Mouse (Mus musculus): Measurements from ENCODE around the gene Pdxk.

Gene Pdxk

DNA sequence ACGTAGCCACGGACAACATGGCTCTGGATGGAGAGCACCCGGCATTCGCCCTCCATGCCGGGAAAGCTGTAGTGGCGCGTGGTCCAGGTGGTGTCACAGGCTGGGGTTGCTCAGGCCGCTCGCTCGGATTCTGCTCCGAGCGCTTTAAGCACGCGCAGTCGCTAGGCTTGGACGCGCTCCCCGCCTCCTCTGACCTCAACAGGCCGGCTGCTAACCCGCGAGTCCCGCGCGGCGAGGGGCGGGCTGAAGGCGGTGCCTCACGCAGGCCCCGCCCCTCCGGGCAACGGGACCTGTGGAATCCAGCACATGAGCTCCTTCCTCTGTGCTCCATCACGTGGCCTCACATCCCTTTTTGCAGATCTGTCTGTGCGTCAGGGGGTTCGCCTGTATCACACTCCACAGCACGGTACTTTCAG is at the start of gene Pdxk:
Pdxk (minus strand) TSS at position 184 of the 416 bp plus-strand sequence.
- TF ChIP-seq GATA4 (IDR thresholded peaks at IDR 0.05; ENCODE audit: insufficient replicate concordance, low read length): no peak; the same call in 1 of the 2 replicates

DNA sequence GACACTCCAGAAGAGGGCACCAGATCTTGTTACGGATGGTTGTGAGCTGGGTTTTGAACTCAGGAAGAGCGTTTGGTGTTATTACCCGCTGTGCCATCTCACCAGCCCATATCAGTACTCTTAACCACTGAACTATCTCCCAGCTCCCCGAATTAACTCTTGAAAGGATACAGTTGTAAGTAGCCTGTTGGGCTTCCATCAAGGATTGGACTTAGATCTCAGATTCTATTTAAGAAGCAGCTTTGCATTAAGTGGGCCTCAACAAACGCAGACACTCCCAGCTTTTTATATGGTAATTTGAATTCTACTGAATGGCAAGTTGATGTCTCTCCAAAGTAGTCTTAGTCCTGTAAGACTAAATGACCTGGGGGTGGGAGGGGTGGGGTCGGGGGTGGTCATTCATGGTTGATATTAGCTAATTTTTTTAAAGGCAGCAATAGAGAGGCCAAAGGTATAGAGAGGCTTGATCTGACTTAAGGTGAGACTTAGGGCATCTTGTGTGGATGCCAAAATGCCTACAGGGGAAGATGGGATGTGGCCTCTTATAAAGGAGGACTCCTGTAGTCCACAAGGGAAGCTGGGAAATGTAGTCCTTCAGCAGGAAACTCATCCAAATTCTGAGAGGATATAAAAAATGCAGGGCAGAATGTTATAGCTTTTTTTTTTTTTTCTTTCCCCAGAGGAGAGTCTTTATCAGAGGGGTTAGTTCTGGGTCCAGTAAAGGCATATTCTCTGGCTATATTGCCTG is 38.4 kb upstream of the Pdxk start:
- no peak for TF ChIP-seq GATA4 (IDR thresholded peaks at IDR 0.05; ENCODE audit: insufficient replicate concordance, low read length)

DNA sequence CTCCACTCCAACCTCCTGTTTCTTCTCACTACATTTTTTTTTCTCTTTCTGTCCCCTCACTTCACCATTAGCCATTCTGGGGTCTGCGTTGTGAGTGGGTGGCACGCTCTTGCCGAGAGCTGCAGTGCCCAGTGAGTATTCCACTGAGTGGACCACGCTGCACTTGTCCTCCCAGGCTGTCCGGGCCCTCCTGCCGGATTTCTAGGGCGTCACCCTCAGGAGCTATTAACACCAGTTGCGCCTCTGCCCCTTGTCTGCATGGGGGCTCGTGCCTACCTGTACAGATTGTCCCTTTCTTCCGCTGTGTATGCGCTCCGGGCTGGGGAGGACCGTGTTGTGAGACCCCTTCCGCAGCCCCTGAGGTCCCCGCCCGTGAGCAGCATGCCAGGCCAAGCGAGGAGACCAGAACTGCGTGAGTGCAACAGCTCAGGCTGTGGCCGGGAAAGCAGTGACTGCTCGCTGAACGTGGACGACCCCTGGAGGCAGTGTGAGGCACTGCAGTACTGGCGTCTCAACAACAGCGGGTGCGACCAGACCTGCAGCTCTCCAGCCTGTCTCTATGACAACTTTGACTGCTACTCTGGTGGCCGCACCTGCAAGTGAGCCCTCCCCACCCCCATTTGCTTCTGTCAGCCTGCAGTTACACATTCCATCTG is 22.8 kb upstream of the Pdxk start:
- no peak for TF ChIP-seq GATA4 (IDR thresholded peaks at IDR 0.05; ENCODE audit: insufficient replicate concordance, low read length)

DNA sequence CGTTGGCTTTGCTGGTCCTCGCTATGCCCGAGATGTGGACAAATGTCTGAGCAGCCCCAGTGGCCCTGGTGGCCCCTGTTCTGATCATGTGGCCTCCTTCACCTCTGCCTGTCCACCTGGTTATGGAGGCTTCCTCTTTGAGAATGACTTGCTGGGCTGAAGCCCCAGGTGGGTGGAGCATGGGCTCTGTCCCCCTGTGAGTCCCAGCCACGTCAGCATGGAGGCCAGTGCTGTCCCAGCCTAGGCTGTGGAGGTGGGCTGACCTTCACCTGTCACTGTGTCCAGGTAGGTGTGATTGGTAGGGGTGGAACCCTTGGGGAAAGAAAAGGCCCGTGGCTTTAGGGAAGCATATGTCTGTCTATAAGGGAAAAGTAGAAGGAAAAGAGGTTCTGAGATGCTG is 22.1 kb upstream of the Pdxk start:
- no peak for TF ChIP-seq GATA4 (IDR thresholded peaks at IDR 0.05; ENCODE audit: insufficient replicate concordance, low read length)

DNA sequence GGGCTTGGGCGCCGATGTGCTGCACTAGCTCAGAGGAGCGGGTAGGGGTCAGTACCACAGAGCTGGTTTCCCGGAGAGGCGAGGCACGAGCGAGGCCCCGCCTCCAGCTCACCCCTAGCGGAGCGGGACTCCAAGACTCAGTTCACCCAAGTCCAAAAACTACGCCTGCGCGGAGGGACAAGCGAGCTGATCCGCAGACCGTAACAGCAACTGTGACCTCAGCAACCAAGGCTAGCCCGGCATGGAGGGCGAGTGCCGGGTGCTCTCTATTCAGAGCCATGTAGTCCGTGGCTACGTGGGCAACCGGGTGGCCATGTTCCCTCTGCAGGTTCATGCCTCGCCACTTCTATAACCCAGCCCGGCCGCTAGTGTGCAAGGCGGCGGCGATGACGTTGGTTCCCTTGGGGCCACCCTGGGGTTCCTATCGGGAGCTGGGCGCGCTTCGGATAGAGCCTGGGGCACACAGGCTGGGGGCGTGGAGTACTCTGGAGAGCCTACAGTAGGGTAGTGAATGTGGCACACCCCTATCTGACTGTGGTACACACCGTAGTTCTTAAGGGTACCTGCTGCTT is 17.2 kb upstream of the Pdxk start:
- TF ChIP-seq GATA4 (IDR thresholded peaks at IDR 0.05; ENCODE audit: insufficient replicate concordance, low read length): no peak

DNA sequence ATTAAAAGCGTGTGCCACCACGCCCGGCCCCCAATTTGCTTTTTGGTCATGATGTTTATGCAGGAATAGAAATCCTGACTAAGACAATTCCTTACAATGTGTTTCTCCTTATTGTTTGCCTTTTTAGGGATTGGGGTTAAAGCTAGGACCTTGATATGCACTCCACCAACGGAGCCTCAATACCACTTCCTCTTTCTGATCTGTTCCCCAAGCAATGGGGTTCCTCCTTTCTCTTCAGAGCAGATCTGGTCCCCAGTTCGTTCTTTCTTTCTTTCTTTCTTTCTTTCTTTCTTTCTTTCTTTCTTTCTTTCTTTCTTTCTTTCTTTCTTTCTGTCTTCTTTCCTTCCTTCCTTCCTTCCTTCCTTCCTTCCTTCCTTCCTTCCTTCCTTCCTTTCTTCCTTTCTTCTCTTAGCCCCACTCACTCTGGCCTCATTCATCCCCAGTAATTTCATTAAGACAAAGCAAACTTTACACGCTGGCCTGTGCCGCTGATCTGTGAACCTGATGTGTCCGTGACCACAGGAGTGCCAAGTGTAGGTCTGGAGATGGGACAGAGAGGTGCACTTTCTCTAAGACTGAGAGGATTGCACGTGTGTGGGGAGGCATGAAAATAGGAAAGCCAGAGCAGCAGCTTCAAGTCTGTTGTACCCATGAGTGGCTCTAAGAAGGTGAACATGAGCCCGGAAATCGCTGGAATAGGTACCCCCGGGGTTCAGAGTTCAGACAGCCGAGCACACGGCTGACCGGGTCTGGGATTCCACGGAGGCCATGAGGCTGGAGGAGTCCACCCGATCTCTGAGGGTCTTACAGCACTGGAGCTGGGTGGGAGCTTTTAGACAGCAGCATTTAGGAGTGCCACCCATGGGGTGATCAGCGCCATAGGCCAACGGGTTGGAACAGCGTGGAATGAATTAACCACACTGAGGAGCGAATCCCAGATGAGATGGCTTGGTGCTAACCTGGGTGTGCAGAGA is 16.5 kb upstream of the Pdxk start:
- TF ChIP-seq GATA4 (IDR thresholded peaks at IDR 0.05; ENCODE audit: insufficient replicate concordance, low read length): no peak

DNA sequence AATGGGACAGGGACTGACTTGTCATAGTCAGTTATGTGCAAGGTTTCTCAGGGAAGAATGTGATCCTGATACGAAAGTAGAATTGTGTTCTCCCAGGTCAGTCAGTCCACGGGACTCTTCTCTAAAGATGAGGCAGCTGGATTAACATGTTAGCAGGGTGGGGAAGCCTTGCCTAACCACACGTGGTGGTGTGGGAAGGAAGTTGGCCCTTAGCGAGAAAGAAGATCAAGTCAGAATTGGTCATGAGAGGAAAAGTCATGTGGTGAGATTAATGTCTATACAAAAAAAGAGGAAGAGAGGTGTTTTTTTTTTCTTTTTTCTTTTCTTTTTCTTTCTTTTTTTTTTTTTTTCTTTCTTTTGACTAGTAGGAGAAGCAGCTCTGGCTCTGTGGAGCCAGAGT is 12.0 kb upstream of the Pdxk start:
- no peak for TF ChIP-seq GATA4 (IDR thresholded peaks at IDR 0.05; ENCODE audit: insufficient replicate concordance, low read length)

DNA sequence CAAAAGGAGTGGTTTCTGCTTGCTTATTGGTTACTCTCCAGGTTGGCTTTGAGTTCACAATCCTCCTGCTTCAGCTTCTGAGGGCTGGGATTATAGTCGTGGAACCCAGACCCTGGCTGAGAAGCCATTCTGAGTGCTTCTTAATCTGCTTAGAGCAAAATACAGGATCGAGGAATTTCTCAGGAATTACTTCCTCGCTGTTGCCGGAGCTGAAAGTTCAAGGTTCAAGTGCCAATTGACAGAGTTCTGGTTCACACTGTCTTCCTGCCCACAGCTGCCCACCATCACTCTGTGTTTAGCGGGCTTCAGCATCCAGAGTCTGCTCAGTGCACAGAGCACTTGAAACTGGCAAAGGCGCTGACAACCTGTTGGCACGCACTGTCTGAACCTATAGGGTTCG is 10.0 kb upstream of the Pdxk start:
- no peak for TF ChIP-seq GATA4 (IDR thresholded peaks at IDR 0.05; ENCODE audit: insufficient replicate concordance, low read length)

DNA sequence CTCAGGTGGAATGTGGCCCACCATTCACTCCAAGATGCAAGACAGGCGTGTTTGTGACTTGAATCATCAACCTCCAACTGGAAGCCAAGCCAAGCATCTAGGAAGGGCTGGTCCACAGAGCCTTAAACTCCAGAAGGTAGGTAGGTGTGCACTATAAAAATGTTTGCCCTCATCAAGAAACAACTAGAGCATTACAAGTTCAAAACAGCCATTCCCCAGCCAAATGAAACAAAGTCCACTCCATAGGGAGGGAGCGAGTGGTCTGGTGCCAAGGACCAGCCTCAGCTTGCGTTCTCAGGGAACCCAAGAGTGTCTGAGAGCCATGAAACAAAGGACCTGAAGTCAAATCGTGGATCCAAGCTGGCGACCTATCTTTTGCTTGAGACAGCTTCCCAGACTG is 8.7 kb upstream of the Pdxk start:
- TF ChIP-seq GATA4 (IDR thresholded peaks at IDR 0.05; ENCODE audit: insufficient replicate concordance, low read length): no peak

DNA sequence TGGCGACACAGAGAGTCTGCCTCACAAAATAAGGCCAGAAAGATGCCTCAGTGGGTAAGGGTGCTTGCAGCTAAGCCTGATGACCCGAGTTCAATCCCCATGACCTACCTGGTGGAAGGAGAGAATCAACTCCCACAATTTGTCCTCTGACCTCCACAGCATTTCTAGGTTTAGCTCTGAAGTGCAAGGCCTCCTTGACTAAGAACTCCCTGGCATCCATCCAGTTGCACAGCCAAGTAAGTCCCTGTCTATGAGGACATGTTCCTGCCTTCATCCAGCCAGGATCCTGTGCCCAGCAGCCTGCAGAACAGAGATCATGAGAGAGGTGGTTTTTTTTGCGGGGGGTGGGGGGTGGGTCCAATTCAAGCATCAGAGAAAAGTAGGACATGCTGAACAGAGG is 7.3 kb upstream of the Pdxk start:
- no peak for TF ChIP-seq GATA4 (IDR thresholded peaks at IDR 0.05; ENCODE audit: insufficient replicate concordance, low read length)

DNA sequence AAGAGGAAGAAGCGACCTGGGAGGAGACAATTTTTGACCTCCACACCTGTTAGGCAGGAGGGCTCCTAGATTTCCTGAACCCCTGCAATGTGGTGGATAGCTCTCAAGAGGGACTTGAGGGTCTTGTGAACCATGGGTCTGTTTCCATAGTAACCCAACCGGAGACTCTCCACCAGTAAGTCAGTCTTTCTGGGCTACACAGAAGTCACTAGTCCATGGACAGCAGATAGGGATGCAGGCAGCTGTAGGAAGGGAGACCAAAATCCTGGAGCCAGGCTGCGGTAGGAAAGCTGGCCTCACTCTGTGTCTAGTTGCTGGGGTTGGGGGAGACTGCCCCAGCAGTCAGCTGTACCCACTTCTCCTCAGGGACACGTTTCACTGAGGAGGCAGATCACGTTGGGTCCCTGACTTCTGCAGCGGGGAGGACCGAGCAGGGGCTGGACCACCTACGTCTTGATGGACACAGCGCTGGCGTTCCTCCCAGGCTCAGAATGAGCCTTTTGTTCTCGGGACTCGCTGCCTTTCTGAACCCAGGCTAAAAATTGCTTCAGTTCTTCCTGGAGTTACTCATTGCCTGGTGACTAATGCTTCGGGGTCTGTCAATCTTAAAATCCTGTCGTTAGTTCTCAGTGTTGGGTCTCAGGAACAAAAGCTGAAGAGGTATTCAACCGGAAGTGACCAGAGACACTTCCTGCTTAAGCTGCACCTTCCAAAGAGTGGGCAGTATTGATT is 6.0 kb upstream of the Pdxk start:
- TF ChIP-seq GATA4 (IDR thresholded peaks at IDR 0.05; ENCODE audit: insufficient replicate concordance, low read length): no peak

DNA sequence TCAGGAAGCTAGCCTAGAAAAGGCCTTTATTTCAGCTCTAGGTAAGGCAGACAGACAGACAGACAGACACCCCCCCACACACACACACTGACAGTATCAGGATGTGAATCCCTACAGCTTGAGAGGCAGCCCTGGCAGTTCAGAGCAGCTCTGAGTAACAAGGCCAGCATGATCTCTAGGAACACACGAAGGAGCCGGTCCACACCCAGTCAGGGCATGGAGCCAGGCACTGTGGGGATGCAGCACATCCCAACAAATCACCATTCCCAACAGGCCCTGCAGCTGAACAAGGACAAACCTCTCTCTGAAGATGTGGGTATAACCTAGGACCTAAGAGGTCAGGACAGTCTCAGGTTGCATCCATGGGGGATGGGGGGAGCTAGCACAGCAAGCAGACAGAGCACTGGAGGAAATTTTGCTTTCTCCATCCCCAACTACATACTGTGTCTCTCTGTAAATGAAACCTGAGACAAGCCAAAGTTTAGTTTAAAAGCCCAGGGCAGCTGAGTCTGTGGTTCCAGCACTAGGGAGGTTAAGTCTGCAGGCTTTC is 3.1 kb upstream of the Pdxk start:
- TF ChIP-seq GATA4 (IDR thresholded peaks at IDR 0.05; ENCODE audit: insufficient replicate concordance, low read length): no peak

DNA sequence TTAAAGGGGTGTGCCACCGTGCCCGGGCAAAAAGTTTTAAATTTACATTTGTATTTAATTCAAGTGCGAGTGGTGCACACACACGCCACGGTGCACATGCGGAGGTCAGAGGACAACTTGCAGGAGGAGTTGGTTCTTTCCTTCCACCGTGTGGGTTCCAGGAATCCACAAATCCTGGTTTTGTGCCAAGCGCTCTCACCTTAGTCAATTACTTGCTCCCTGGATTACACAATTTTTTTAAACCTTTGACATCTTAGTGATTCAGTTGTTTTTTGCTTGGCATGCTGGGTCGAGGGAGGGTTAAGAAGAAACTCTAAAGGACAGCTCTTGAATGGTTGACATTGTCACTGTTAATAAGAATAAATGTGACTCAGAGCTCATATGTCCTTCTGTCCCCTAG is 1.9 kb upstream of the Pdxk start:
- no peak for TF ChIP-seq GATA4 (IDR thresholded peaks at IDR 0.05; ENCODE audit: insufficient replicate concordance, low read length)

DNA sequence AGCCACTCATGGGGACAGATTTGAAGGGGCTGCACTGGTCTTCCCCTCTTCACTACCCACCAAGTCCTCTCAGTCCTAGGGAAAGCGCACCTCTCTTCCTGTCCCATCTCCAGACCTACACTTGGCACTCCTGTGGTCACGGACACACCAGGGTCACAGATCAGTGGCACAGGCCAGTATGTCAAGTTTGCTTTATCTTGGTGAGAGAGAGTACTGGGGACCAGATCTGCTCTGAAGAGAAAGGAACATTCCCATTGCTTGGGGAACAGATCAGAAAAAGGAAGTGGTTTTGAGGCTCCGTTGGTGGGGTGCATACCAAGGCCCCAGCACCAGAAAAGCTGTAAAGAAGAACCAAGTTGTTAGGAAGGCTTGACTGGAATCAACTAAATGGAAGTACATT is 697 bp upstream of the Pdxk start:
- TF ChIP-seq GATA4 (IDR thresholded peaks at IDR 0.05; ENCODE audit: insufficient replicate concordance, low read length): no peak
